Mouse (Mus musculus): Measurements from ENCODE around the gene Gjb5.
A peak's percentile ranks its signal among the peaks of the same experiment; 100 is the strongest.

Gene Gjb5

DNA sequence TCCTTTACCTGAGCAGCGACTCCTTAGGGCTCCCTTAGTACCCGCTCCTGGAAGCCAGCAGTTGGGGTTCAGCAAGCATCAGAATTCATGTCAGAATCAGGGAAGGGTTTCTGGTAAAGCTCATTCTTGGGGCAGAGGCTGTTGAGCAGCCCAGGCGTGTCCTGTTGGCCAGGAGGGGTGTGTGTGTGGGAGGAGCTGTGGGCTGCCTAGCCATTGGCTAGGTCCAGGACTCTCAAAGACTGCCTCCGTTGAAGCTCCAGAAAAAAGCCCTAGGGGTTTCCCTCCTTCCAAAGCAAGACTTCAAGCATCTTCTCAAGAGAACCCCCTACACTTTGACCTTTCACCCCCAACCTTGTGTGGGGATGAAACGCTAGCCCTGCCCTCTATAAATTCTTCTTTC is at the start of gene Gjb5:
Gene Gjb5 (minus strand): TSS at position 164 of the 400 bp plus-strand sequence.
- no peak for DNase-seq

DNA sequence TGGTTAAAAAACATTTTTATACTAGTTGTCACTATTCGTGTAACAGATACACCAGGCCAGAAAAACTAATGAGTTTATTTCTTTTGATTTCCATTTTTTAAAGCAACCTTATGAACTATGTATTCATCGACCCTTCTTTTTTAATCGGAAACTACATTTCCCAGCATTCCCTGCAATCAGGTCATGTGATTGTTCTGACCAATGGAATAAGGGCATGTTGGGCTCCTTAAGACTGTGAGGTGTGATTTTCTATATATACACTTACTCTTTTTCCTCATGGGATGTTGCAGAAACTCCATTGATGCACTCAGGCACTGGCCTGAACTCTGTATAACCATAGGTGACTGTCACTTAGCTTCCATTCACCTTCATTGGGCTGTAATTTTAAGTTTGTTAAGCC is 44.6 kb upstream of the Gjb5 start:
- no peak for DNase-seq

DNA sequence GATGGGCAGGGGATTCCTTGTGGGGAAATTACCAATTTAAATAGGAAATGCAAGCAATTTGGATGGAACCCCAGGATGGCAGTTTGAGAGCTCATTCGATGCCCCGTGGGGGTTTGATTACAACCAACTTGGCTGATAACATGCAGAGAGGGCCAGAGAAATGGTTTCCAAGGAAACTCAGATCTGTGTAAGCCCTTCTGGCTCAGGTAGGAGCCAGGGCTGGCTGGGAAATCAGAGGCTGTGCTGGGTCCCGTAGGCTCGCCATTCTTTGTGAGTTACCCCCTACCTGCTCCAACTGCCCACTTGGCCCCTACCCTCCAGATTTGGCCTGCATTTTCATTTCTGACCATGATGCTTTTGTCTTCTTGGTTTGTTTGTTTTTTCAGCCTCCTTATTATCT is 44.2 kb upstream of the Gjb5 start:
- DNase-seq: peak in 1 of 2 experiments; percentile 2

DNA sequence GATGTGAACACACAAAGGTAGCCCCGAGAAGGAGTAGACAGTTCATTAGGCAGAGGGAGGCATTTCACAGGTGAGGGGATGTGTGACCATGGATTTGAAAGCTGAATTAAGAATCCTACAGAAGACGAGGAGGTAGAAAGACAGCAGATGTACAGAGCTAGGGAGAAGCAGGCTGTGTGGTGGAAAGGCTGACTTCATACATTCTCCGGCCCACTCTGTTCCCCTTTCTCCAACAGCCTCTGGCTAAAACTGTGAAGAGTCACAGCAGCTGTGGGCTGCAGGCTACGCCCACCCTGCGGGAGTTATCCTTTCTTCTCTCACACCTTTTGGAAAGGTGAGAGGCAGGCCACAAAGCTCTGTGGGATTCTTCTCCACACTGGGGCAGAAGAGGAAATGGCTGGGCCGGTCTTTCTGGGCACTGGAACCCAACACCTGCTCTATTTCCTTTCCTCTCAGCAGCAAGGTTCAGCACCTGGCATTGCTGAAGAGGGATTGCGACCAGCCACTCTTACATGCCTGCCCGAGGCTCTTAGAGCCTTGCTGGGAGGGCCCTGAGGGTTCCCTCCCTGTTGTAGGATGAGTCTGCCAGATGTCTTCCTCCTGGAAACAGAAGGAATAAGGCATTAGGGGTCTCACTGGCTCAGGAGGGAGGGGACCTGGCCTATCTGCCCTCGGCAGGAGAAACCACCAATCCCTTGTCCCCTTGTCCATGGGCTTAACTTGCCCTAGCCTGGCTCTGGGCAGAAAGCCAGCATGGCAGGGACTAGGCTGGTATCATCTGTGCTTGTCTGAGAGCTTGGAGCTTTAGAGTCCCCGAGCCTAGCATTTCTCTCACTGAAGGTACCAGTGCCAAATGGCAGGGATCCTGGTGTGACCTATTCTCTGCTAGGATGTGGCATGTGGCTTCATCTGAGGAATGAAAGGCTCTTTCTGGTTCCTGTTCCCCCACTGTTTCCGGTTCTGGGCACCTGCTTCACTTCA is 42.5 kb upstream of the Gjb5 start:
- DNase-seq: peak; percentile 79 to 80

DNA sequence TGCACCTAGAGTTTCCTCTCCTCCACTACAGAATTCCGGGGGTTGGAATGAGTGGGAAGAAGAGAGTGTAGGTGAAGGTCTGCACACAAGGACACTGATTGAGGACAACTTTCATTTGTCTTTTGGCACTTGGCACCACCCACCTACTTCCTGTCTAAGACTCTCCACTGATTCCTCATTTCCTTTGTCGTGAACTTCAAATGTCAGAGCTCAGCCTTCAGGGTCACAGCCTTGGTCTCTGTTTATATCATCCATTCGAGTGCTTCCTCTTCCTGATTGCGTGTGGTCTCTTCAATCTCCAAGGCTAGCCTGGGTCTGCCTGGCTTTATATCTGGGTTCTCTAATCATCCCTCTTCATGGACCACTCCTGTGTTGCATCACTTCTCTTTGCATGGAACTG is 37.6 kb upstream of the Gjb5 start:
- DNase-seq: no peak

DNA sequence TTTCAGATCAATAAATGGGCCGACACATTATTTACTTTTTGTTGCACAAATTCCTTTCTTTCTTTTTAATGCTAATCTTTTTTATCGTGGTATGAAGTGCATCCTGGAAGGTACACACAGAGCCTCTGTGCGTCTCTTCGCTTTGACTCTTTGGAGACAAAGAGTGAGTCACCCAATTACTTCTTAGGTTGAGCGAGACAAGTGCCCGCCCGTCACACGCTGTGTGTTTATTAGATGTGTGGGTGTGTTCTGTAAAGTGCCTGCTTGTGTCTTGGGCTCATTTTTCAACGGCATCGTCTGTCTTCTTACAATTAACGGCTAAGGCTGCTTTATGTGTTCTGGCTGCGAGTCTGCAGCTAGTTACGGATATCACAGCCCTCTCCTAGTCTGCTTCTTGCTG is 31.7 kb upstream of the Gjb5 start:
- DNase-seq: no peak

DNA sequence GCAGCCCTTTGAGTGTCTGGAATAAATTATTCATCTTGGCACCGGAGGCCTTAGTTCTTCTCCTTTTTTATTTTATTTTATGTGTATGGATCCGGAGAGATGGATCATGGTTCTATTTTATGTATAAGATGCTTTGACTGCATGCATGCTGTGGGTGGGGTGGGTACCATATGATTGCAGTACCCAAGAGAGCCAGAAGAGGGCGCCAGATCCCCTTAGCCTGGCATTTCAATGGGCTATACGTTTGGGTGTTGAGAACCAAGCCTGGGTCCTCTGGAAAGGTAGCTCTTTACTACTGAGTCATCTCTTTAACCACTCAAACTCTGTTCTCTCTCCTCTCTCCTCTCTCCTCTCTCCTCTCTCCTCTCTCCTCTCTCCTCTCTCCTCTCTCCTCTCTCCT is 19.4 kb upstream of the Gjb5 start:
- no peak for DNase-seq

DNA sequence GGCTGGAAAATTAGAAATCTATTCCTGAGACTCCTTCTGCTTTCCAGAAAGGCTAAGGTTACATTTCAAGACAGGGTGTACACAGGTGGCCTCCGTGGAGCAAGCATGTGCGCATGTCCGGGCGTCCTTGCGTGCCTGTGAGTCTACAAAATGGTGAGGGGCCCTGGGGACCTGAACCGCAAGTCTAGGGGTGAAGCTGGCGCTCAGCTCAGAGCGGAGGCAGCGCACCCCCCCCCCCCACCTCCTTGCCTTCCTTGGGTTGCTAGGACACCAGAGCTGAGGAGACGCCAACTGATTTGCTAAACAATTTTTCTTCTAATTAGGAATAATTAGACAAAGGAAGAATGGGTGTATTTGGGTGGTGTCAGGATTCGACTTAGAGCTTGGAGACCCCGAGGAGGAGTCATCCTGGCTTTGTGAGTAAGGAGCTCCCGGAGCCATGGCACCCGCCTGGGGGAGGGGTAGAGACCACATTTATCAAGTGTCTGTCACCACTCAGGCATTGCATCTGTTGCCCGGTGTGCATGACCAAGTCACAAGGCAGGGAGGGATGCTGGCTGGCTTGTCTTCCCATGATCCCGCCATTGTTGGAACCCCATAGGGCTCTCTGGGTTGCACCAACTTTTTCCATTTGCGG is 17.7 kb upstream of the Gjb5 start:
- no peak for DNase-seq

DNA sequence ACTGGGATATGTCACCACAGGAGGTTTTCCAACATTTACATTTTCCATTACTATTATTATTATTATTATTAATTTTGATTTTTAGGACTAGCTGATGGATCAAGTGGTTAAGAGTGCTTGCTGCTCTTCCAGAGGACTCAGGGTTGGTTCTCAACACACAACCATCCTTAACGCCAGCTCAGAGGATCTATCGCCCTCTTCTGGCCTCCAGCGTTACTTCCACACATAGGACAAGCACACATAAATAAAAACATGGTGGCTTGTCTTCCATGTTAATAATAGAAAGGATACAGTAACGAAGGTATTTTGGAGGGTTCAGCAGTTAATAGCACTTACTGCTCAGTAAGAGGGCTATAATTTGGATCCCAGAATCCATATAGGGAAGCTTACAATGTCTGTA is 16.7 kb upstream of the Gjb5 start:
- no peak for DNase-seq

DNA sequence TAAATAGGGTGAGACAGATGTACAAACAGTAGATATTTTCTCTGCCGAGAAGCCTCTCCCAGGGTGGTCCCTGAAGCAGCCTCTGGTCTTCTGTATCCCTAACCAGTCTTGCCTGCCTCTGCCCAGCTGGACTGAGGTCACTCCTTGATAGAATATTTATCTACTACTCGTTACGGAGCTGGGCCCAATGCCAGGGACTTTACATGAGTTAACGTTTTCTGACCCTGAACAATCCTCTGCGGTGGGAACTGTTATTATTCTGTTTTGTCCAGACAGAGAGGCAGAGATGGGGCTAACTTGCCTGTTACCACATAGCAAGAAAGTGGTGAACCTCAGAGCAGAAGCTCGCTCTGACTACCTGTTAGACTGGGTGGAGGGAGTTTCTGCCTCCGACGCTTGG is 15.5 kb upstream of the Gjb5 start:
- no peak for DNase-seq

DNA sequence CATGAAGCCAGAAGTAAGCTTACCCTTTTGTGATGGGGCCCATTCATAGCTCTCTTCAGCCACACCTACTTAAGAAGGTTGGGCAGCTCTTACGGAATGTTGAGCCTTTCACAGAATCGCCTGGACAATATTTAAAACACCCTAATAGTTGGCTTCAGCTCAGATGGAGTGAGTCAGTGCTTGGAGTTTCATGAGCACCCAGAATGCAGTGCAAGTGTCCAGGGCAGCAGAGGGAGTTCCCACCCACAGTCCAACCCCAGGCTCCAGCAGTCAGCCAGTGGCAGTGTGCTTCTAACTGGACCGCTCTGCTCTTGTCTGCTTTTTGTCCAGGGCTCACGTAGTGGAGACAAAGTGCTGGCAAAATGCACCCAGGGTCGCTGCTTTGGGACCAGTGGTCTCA is 13.6 kb upstream of the Gjb5 start:
- no peak for DNase-seq

DNA sequence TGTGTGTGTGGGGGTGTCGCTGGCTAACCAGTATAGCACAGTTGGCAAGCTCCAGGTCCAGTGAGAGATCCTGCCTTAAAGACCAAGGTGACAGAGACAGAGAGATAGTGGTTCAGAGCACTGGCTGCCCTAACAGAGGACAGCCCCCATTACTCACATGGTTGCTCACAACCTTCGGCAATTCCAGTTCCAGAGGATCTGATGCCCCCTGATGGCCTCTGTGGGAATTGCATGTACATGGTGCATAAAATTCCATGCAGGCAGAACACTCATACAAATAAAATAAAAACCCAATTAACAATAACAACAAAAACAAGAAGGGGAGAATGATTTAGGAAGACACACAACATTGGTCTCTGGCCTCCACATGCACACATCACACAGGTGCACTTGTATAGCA is 12.5 kb upstream of the Gjb5 start:
- no peak for DNase-seq

DNA sequence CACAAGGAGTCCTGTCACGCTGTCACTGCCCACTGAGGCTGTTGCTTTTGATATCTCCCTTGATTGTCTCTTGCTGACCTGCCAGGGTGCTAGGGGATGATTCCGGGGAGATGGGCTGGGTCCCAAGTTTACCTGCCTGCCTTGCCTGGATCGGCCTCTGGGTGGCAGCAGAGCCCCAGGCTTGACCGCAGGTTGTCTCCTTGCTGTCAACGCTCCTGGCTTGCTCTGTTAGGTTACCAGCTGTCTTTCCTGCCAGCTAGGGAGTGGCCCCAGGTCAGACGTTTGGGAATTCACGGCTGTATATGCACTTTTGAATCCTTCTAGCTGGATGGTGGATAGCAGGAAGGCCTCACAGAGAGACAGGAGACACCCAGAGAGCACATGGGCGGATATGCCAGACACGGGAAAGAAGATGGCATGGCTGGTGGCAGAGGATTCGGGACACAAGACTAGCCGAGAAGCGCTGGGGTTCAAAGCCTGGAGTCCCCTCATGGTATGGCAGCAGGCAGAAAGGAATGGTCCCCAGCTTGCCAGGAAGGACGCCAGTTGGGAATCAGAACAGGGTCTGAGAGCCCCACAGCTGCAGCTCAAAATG is 10.5 kb upstream of the Gjb5 start:
- DNase-seq: peak; percentile 74 to 85

DNA sequence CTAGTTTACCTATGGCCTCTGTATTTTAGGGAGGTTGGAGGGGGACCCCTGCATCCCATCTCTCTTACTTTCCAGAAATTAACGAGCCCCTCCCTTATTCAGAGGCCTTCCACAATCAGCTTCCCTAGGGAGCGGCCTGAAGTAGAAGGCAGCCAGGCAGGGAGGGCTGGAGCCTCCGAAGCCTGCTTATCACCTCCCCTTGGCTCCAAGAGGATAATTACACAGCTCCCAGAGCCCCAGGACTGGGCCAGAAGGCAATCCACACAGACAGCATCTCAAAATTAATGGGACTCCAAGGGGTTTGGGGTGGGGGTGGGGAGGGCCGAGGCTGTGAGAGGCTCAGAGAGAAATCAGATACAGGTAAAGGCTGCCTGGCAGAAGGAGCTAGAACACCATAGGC is 7.9 kb upstream of the Gjb5 start:
- DNase-seq: no peak

DNA sequence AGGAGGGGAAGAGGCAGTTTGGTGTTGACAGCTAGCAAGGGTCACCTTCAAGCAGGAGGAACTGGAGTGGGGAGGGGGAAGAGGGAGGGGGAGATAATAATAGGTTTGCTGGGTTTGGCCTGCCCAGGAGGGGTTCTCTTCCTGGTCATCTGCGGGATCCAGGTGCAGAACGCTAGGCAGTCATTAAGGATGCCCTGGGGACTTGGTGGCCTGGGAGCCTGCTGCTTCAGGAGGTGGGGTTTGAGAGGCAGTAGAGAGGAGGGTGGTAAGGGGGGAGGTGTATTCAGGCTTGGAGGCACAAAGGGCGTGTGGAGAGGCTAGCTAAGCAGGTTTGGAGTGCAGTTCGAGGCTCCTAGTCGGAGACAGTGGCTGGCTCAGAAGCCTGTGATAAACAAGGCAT is 7.5 kb upstream of the Gjb5 start:
- DNase-seq: no peak

DNA sequence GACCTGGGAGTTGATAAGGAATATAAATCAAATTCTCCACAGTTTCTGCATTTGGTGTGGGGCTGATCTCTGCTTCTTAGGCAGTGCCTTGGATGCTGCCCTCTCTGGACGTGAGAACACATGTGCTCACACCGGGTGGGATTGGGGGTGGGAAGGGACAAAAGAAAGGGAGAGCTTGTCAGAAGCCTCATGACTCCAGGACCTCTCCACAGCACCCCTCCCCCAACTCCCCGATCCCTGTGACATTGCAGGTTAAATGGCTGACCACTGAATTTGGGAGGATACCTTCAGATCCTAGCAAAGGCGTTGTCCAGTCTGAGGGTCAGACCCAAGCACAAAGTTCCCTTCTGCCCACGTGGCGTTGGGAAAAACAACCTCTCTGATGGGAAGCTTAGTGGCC is 6.5 kb upstream of the Gjb5 start:
- no peak for DNase-seq

DNA sequence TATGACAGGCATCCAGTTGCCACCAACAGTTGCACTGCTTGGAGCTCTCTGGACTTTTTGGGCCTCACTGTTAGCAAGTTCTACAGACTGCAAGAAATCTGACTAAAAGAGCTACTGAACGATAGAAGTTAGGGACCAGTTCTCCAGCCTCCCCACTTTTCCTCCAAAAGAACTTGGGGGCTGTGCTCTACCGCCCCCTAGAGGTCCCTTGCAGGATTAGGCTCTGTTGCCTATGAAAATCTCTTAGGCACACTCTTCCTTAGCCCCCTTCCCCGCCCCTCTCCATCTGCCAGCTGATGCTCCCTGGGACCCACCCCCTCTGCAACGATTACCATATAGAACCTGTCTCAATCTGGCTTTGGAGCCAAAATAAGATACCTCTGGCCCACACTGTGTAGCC is 5.3 kb upstream of the Gjb5 start:
- no peak for DNase-seq

DNA sequence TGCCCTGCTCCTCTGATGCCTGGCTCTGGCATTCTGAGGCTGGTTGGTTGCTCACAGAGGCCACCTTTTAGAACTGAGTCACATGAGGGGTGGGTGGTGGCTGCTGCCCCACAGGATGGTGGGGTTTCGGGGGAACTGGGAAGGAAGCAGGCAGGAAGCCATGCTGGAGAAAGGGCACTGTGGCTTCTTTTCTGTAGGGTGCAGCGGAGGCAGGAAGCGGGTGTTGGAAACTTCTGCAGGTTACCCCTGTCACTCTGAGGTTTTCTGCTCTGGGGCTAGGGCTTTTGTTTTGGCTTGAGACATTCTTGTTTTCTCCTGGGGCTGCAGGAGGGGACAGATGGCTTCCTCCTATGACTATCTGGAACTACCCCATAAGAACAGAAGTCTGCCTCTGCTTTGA is 4.5 kb upstream of the Gjb5 start:
- DNase-seq: no peak

DNA sequence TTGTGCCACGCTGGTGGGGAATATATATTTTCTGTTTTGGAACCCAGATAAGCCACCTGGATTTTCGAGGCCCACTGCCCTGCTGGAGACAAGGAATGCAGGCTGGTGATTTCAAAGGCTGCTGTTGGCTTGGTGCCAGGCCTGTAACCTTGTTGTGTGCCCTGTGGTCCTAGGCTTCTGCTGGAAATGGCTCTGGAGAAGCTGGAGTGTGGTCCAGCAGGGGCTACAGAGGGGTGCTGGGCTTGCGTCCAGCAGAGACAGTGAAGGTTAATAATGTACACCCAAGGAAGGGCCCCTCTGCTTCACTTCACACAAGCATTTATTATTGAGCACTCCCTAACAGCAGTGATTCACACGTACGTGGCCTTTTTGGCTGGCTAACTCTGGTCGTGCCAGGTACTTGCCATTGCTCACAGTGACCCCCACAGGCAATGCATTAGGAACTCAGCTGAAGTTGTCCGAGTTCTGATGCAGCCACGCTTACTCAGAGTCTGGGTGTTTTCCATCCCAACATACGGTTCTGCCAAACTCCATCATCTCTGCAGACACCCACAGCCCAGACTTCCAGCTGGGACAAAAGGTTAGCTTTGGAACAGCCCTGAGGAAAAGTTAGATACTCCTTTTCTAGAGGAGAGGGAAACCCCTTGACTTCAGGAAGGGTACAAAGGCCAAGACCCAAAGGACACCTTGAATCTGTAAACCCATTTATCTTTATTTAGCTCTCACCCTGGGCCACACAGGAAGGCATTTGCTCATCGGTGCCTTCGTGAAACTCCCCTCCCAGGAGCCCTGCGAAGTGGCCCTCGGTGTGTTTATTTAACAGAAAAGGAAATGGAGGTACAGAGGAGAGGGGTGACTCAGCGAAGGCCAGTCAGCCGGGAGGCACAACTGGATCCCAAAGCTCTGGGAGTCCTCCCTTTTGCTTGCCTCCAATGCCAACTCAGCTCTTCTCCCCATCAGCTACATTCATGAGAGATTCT is 3.2 kb downstream of the Gjb5 start:
- DNase-seq: no peak

DNA sequence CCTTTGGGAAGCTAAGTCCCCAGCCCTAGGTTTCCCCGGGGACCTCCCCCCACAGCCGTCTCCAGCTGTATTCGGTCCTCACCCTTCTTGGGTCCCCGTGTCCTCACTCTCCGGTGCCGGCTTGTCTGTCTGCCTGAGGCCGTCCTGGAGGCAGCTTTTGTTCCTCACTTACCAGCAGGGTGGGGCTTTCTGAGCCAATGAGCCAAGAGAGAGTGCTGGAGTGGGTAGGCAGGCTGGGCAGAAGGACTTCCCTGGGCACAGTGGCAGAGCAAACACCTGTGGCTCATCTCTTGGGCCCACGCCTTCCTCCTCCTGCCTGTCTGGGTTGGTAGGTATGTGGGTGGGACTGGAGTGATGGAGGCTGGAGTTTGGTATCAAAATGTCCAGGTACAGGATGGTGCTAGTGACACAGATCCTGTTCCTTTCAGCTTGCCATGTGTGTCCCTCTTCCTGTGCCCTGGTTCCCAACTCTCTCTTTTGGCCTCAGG is 4.0 kb downstream of the Gjb5 start, which contains the start of gene Gjb4:
Gene Gjb4 (minus strand): TSS at position 131 of the 488 bp plus-strand sequence.
- no peak for DNase-seq

DNA sequence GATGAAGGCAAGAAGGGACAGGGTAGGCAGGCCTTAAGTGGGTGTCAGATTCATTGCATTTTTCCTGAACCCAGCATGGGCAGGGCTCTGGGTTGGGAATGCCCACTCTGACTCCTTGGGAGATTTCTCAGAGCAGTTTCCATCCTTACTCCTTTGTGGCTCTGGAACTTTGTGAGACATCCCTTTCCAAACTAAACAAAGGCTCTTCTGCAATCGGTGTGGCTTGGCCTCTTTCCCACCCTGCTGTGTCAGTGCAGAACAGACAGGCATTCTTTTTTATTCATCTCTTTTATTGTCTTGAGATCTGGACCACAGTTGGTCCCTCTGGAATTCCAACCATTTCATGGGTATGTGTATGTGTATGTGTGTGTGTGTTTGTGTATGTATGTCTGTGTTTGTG is 5.4 kb downstream of the Gjb5 start:
- no peak for DNase-seq

DNA sequence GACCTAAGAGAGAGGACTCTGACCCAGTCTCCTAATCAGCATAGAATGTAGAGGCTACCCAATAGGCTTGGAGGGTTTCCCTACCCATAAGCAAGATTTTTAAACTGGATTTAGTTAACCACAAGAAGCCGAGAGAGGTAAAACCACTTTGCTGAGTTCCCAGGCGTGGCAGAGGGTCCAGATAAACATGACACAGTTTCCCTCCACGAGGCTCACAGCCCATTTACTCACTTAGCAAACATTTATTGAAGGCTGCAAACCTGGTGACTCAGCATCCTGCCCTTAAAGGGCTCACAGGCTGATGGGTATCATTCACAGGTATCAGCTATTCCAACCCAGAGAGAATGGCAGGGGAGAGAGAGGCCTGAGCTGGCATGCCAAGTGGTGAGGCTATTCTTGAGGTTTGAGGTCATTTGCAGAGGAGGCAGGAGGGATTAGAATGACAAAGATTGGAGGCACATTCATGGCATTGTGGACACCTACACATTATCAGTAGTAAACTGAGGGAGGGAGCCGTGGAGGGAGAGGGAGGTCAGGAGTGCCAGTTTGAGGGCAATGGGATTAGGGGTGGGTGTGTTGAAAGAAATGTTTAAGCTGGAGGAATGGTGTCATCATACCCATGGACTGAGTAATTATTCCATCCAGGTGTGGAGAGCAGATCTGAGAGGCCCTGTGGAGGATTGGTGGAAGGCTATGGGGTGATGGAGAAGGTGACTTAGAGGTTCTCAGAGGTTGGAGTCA is 8.3 kb downstream of the Gjb5 start:
- DNase-seq: no peak

Measured in cerebellum, adult 18-20 months (tissue).